Mouse (Mus musculus) lung, postnatal 36 days (tissue): ENCODE measurements around the gene Hist1h2ag.

Experiments used
- DNase-seq: peaks from one replicate; pipeline ENCODE4 v3.0.0; 2022; ENCODE audit warnings: mixed read lengths

The Hist1h2ag gene

GRCm38 (mm10) chr13:22036149-22036956 is 6.4 kb downstream of the Hist1h2ag start:
- no peak for DNase-seq

GRCm38 (mm10) chr13:22035267-22036148 is 7.2 kb downstream of the Hist1h2ag start, which contains the start of the genes Hist1h2ah and Hist1h2bk:
Gene Hist1h2ah (minus strand): TSS chr13:22035568.
Gene Hist1h2bk (plus strand): TSS chr13:22035870.
- DNase-seq = peak; percentile 93

GRCm38 (mm10) chr13:22034443-22035266 is 8.1 kb downstream of the Hist1h2ag start:
- DNase-seq = no peak

- no peak for DNase-seq
These were observed 8.9 kb downstream of the Hist1h2ag start for GRCm38 (mm10) chr13:22033741-22034442.

- peak; percentile 53 for DNase-seq
These were observed 12.3 kb downstream of the Hist1h2ag start for GRCm38 (mm10) chr13:22030493-22030892.

GRCm38 (mm10) chr13:22029928-22030327 is 12.8 kb downstream of the Hist1h2ag start:
- no peak for DNase-seq

GRCm38 (mm10) chr13:22028673-22029460 is 13.9 kb downstream of the Hist1h2ag start:
- peak; percentile 98 for DNase-seq

GRCm38 (mm10) chr13:22026058-22027031 is 16.4 kb downstream of the Hist1h2ag start:
- DNase-seq = peak; percentile 91

GRCm38 (mm10) chr13:22022241-22022640 is 20.5 kb downstream of the Hist1h2ag start:
- peak; percentile 89 for DNase-seq

- DNase-seq = no peak
These were observed 21.2 kb downstream of the Hist1h2ag start for GRCm38 (mm10) chr13:22021581-22021980.

GRCm38 (mm10) chr13:22020901-22021339 is 21.8 kb downstream of the Hist1h2ag start:
- peak; percentile 86 for DNase-seq

GRCm38 (mm10) chr13:22019934-22020835 is 22.6 kb downstream of the Hist1h2ag start:
- DNase-seq = no peak

- peak; percentile 87 for DNase-seq
These were observed 27.0 kb downstream of the Hist1h2ag start for GRCm38 (mm10) chr13:22015479-22016450.

GRCm38 (mm10) chr13:22014411-22014845 is 28.3 kb downstream of the Hist1h2ag start:
- DNase-seq = no peak

- DNase-seq = no peak
These were observed 29.0 kb downstream of the Hist1h2ag start for GRCm38 (mm10) chr13:22013716-22014115.

GRCm38 (mm10) chr13:22009642-22010041 is 33.1 kb downstream of the Hist1h2ag start, which contains the start of gene Prss16:
Gene Prss16 (minus strand): TSS chr13:22009742.
- DNase-seq = no peak

GRCm38 (mm10) chr13:22008707-22009106 is 34.0 kb downstream of the Hist1h2ag start:
- DNase-seq = no peak
